Mouse (Mus musculus): Measurements from ENCODE around the gene Cab39l. TPM values are rescaled to one million over a fixed set of nuclear protein-coding genes. Genes with fewer than 3 reads are reported as not detected.
"Not testable (repeated sequence)": the region's sequence is repeated elsewhere in the genome, so short reads cannot be mapped to it uniquely, and the experiment has no call there.

The Cab39l gene
- total RNA-seq, 2 experiments from 2014 or later, result 31.0 to 42.4 TPM

- peak; percentile 60 for ATAC-seq (replicated peaks; ENCODE audit: poor library complexity, severe bottlenecking)
Measured at GRCm38 (mm10) chr14:59555928-59556531, 115.3 kb downstream of the Cab39l start.

GRCm38 (mm10) chr14:59557071-59557470, 116.3 kb downstream of the Cab39l start:
- ATAC-seq (replicated peaks; ENCODE audit: poor library complexity, severe bottlenecking), result peak; percentile 59

- no peak for ATAC-seq (replicated peaks; ENCODE audit: poor library complexity, severe bottlenecking)
Measured at GRCm38 (mm10) chr14:59557886-59558285, 117.1 kb downstream of the Cab39l start.

GRCm38 (mm10) chr14:59566756-59567155, 126.0 kb downstream of the Cab39l start:
- ATAC-seq (replicated peaks; ENCODE audit: poor library complexity, severe bottlenecking), result no peak

- no peak for ATAC-seq (replicated peaks; ENCODE audit: poor library complexity, severe bottlenecking)
Measured at GRCm38 (mm10) chr14:59576385-59576784, 135.6 kb downstream of the Cab39l start.

- 0 out of 2 replicates have a peak, but pooled peaks have one; percentile 17 for ATAC-seq (replicated peaks; ENCODE audit: poor library complexity, severe bottlenecking)
Measured at GRCm38 (mm10) chr14:59590614-59591013, 149.8 kb downstream of the Cab39l start.

- ATAC-seq (replicated peaks; ENCODE audit: poor library complexity, severe bottlenecking), result peak; percentile 94
Measured at GRCm38 (mm10) chr14:59591901-59592300, 151.1 kb downstream of the Cab39l start.

- no peak for ATAC-seq (replicated peaks; ENCODE audit: poor library complexity, severe bottlenecking)
Measured at GRCm38 (mm10) chr14:59592593-59592992, 151.8 kb downstream of the Cab39l start.

- no peak for ATAC-seq (replicated peaks; ENCODE audit: poor library complexity, severe bottlenecking)
Measured at GRCm38 (mm10) chr14:59594988-59595387, 154.2 kb downstream of the Cab39l start.

GRCm38 (mm10) chr14:59597398-59598259, 156.9 kb downstream of the Cab39l start, which contains the start of gene Cdadc1:
Gene Cdadc1, minus strand, starts transcription at chr14:59597959.
- peak; percentile 95 for ATAC-seq (replicated peaks; ENCODE audit: poor library complexity, severe bottlenecking)

GRCm38 (mm10) chr14:59598260-59598627, 157.5 kb downstream of the Cab39l start:
- no peak for ATAC-seq (replicated peaks; ENCODE audit: poor library complexity, severe bottlenecking)

GRCm38 (mm10) chr14:59604002-59604645, 163.4 kb downstream of the Cab39l start:
- peak; percentile 77 for ATAC-seq (replicated peaks; ENCODE audit: poor library complexity, severe bottlenecking)

GRCm38 (mm10) chr14:59605671-59606353, 165.0 kb downstream of the Cab39l start:
- peak; percentile 76 for ATAC-seq (replicated peaks; ENCODE audit: poor library complexity, severe bottlenecking)

GRCm38 (mm10) chr14:59607021-59607420, 166.2 kb downstream of the Cab39l start:
- ATAC-seq (replicated peaks; ENCODE audit: poor library complexity, severe bottlenecking), result peak; percentile 49; the same call in 1 of the 2 replicates

GRCm38 (mm10) chr14:59612920-59613625, 172.3 kb downstream of the Cab39l start:
- ATAC-seq (replicated peaks; ENCODE audit: poor library complexity, severe bottlenecking), result peak; percentile 78

GRCm38 (mm10) chr14:59614149-59614548, 173.4 kb downstream of the Cab39l start:
- not testable (repeated sequence) for ATAC-seq (replicated peaks; ENCODE audit: poor library complexity, severe bottlenecking)

- ATAC-seq (replicated peaks; ENCODE audit: poor library complexity, severe bottlenecking), result no peak
Measured at GRCm38 (mm10) chr14:59616802-59617201, 176.0 kb downstream of the Cab39l start.

GRCm38 (mm10) chr14:59624326-59624885, 183.6 kb downstream of the Cab39l start:
- no peak for ATAC-seq (replicated peaks; ENCODE audit: poor library complexity, severe bottlenecking)

GRCm38 (mm10) chr14:59625158-59625805, 184.5 kb downstream of the Cab39l start, which contains the start of gene Shisa2:
Gene Shisa2, plus strand, starts transcription at chr14:59625308.
- ATAC-seq (replicated peaks; ENCODE audit: poor library complexity, severe bottlenecking), result peak; percentile 78

All from granulocyte monocyte progenitor cell, adult 5-6 weeks (primary cell).